Mouse (Mus musculus) macrophage (primary cell): ENCODE measurements around the gene Rps21. TPM values are rescaled to one million over a fixed set of nuclear protein-coding genes. Genes with fewer than 3 reads are reported as not detected.
"Not testable (repeated sequence)": the region's sequence is repeated elsewhere in the genome, so short reads cannot be mapped to it uniquely, and the experiment has no call there.

Source experiments
- H3K27ac ChIP-seq: fragments of 350-480 bp; formaldehyde crosslinking; 2 replicates; pipeline ENCODE4 v1.9.0; 2021
- H3K36me3 ChIP-seq: fragments of 350-480 bp; formaldehyde crosslinking; 2 replicates; pipeline ENCODE4 v1.9.0; 2021; ENCODE audit errors: inconsistent target
- H3K4me3 ChIP-seq: fragments of 350-480 bp; formaldehyde crosslinking; 2 replicates; pipeline ENCODE4 v1.9.0; 2021; ENCODE audit errors: inconsistent target
- H3K79me2 ChIP-seq: fragments of 350-480 bp; formaldehyde crosslinking; 2 replicates; pipeline ENCODE4 v1.9.0; 2021; ENCODE audit errors: inconsistent target
- WGBS: methylation state at CpG from one replicate; pipeline ENCODE4 v1.1.7; 2026; ENCODE audit warnings: inconsistent platforms; ENCODE audit not compliant: missing documents; 5-methylcytosine and 5-hydroxymethylcytosine counted together
- polyA plus RNA-seq: library from polyadenylated mRNA; stranded (reverse); fragments of 250-400 nt; gene quantifications from 3 replicates; pipeline ENCODE4 v1.2.4, GENCODE M21; 2018; ENCODE audit warnings: inconsistent platforms

Gene Rps21
- polyA plus RNA-seq, 1 experiment from 2014 or later = 350 TPM

- no peaks in the 10 kb centered on the region for H3K79me2 ChIP-seq
- H3K27ac ChIP-seq = no peak overlapping the region
- no peaks in the 10 kb centered on the region for H3K36me3 ChIP-seq
- H3K4me3 ChIP-seq = no peak overlapping the region
- 94% methylated on average over 7 of the region's 7 CpGs for WGBS
These were observed 19.4 kb upstream of the Rps21 start for GRCm38 (mm10) chr2:180237601-180238345.

GRCm38 (mm10) chr2:180238591-180238990, 18.6 kb upstream of the Rps21 start:
- 43% methylated on average over 5 of the region's 5 CpGs for WGBS
- Histone ChIP-seq H3K4me3 (no peak overlapping the region), H3K36me3 (no peaks in the 10 kb centered on the region), H3K79me2 (no peaks in the 10 kb centered on the region), H3K27ac (no peak overlapping the region)

- WGBS = 91% methylated on average over 4 of the region's 4 CpGs
- no peaks in the 10 kb centered on the region for H3K36me3 ChIP-seq
- no peaks in the 10 kb centered on the region for H3K79me2 ChIP-seq
- H3K4me3 ChIP-seq = no peak overlapping the region
- H3K27ac ChIP-seq = no peak overlapping the region
These were observed 14.1 kb upstream of the Rps21 start for GRCm38 (mm10) chr2:180243108-180243507.

- no peak overlapping the region for H3K4me3 ChIP-seq
- H3K27ac ChIP-seq = no peak overlapping the region
- H3K79me2 ChIP-seq = no peaks in the 10 kb centered on the region
- 93% methylated on average over 5 of the region's 5 CpGs for WGBS
- no peaks in the 10 kb centered on the region for H3K36me3 ChIP-seq
These were observed 9.3 kb upstream of the Rps21 start for GRCm38 (mm10) chr2:180247916-180248315.

DNA sequence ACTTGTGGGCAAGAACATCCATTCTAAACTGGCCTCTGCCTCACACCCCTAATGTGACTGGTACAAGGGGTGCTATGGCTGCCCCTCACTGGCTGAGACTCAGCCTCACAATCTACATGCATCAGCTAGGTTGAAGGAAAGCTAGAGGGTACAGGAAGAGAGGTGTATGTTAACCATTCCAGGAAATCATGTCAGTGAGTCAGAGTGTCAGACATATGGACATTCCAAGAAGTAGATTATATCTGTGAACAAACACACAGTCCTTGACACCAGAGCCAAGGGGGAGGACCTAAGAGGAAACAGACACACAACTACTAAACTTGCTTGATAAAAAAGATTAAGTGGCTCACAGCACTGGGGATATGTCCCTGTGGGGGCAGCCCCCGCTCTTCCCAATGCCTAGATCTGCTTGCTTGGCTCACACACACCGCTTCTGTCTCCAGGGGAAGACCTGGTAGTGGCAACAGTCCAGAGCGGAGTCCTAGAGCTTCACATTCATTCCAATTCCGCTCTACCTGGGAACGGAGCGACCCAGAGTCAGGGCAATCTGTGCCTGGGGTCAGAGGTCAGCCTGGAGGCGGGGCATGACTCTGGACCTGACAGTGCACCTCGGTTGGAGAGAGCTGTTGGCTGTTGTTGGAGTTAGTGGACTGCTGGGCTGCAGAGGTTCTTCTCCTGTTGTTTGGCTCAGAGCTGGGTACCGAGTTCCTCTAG, 8.1 kb upstream of the Rps21 start:
- Histone ChIP-seq H3K4me3 (no peak overlapping the region), H3K79me2 (no peaks in the 10 kb centered on the region), H3K27ac (no peak overlapping the region), H3K36me3 (no peaks in the 10 kb centered on the region)
- 89% methylated on average over 9 of the region's 9 CpGs for WGBS

DNA sequence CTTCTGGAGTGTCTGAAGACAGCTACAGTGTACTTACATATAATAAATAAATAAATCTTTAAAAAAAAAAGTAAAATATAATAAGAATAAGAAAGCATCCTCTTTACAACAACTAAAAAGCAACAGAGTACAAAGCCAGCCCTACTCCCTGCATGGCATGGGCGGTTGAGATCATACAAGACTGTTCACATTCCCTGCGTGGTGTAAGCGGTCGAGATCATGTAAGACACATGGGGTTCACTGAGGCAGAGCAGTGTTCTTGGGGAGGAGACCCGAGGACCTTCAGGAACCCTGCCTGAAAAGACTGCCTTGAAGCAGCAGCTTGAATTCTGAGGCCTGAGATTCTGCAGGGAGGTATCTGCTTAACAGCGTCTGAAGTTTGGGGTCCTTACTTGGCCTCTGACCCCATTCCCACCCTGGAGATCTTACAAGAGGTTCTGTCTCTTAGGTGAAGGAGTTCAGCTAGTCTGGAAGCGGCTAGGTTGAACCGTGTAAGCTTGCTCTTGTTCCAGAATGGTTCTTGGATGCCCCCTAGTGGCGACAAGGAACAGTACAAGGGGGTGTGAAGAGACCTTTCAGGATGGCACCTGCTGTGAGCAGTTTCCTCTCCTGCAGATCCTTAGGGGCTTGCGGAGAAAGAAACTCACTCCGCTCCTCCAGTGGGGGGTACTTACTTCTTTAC, 6.1 kb upstream of the Rps21 start:
- Histone ChIP-seq H3K79me2 (no peaks in the 10 kb centered on the region), H3K4me3 (no peak overlapping the region), H3K36me3 (no peaks in the 10 kb centered on the region), H3K27ac (no peak overlapping the region)
- 32% methylated on average over 11 of the region's 11 CpGs for WGBS

- H3K27ac ChIP-seq = no peak overlapping the region
- no peaks in the 10 kb centered on the region for H3K79me2 ChIP-seq
- H3K4me3 ChIP-seq = no peak overlapping the region
- 85% methylated on average over 3 of the region's 3 CpGs for WGBS
- no peaks in the 10 kb centered on the region for H3K36me3 ChIP-seq
These were observed 5.3 kb upstream of the Rps21 start for GRCm38 (mm10) chr2:180251838-180252237.

GRCm38 (mm10) chr2:180254436-180255209, 2.6 kb upstream of the Rps21 start:
- 94% methylated on average over 5 of the region's 5 CpGs for WGBS
- Histone ChIP-seq H3K27ac (no peak overlapping the region), H3K79me2 (peaks cover 14% of the 10 kb centered on the region), H3K36me3 (no peaks in the 10 kb centered on the region; the same call in 1 of the 2 replicates), H3K4me3 (no peak overlapping the region)

- WGBS = 52% methylated on average over 2 of the region's 9 CpGs
- Histone ChIP-seq H3K36me3 (peaks cover 3% of the 10 kb centered on the region; the same call in 1 of the 2 replicates), H3K27ac (peak overlapping the region; percentile 71; the same call in 1 of the 2 replicates), H3K79me2 (peaks cover 14% of the 10 kb centered on the region), H3K4me3 (peak overlapping the region; percentile 55; the same call in 1 of the 2 replicates)
These were observed 1.5 kb upstream of the Rps21 start for GRCm38 (mm10) chr2:180255701-180256100.

DNA sequence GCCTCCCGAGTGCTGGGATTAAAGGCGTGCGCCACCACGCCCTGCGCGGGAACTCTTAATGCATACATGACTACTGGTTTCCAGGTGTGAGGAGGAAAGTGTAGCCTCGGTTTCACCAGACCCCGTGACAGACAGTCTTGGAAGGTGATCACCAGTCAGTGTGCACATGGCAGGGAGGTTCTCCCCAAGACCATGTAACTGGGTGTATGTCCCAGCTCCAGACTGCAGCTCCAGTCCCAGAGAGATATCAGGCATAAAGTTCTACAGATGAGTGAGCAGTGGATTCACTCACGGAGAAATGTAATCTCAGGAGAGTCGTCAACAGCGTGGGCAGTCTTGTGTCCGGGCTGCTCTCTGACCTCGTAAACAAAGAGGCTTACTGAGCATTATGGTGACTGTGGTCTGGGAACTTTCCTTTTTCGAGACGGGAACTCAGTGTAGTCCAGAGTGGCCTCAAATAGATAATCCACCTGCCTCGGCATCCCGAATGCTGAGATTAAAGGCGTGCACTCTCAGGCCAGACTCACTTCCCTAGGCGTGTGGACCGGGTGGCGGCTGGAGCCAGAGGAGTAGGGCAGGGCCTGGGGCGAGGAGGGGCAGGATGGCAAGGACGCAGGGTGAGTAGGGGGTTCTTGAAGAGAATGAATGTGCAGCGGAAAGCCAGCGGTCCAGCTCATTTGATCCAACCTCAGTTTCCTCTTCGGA, 729 bp upstream of the Rps21 start:
- Histone ChIP-seq H3K36me3 (peaks cover 7% of the 10 kb centered on the region; the same call in 1 of the 2 replicates), H3K4me3 (peak overlapping the region; percentile 55), H3K79me2 (peaks cover 14% of the 10 kb centered on the region), H3K27ac (peak overlapping the region; percentile 71)
- WGBS = 23% methylated on average over 25 of the region's 26 CpGs

GRCm38 (mm10) chr2:180257963-180258865, 1.0 kb downstream of the Rps21 start:
- peak overlapping the region; percentile 49 for H3K27ac ChIP-seq
- peaks cover 14% of the 10 kb centered on the region for H3K79me2 ChIP-seq
- peak overlapping the region; percentile 96 for H3K4me3 ChIP-seq
- WGBS = 61% methylated on average over 11 of the region's 11 CpGs
- peaks cover 7% of the 10 kb centered on the region; the same call in 1 of the 2 replicates for H3K36me3 ChIP-seq

DNA sequence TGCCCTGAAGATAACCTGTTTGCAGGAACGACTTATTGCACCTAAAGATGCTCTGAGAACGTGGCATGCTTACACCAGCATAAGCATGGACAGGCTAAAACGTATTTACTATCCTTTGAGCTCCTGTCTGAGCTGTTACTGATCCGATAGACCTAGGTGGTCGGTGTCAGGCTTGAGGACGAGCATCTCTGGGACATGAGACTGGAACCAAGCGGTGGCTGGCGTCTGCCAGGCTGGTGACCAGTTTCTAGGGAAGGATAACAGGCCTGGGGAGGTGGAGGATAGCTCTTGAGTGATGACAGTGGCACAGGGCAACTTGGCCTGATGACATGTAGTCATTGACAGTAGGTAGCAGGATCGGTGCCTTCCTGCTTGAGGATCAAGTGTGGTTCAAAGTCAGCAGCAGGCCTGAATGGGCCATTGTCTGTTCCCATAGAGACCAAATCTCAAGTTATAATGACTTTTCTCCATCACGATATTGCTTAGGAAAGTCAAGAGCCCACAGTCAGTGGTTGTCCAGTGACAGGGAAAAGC, 1.8 kb downstream of the Rps21 start:
- WGBS = 92% methylated on average over 10 of the region's 10 CpGs
- Histone ChIP-seq H3K36me3 (peaks cover 12% of the 10 kb centered on the region; the same call in 1 of the 2 replicates), H3K79me2 (peaks cover 14% of the 10 kb centered on the region)
- H3K4me3 ChIP-seq, H3K27ac ChIP-seq: not testable (repeated sequence)
